Mouse (Mus musculus) left cerebral cortex, postnatal 10 days (tissue): Measurements from ENCODE around the gene Gm5592. TPM values are rescaled to one million over a fixed set of nuclear protein-coding genes. Genes with fewer than 3 reads are reported as not detected.
"Not testable (repeated sequence)": the region's sequence is repeated elsewhere in the genome, so short reads cannot be mapped to it uniquely, and the experiment has no call there.

ENCODE experiments used
- DNase-seq, 2 experiments: peaks; one replicate each; pipeline ENCODE4 v3.0.0; 2021 to 2022; ENCODE audit warnings: low spot score in 2 of 2, mixed read lengths in 1 of 2; ENCODE audit errors: extremely low spot score in 1 of 2
- intact Hi-C: fragments of 180-260 bp; cut with DNase I; formaldehyde crosslinking; loops from one replicate; pipeline ENCODE4 v1.15.1; 2025
- total RNA-seq, 2 experiments: library from RNA; stranded (reverse); gene quantifications; 2 replicates each; pipeline ENCODE4 v1.2.3; 2021

Gene Gm5592
- not detected for total RNA-seq

GRCm38 (mm10) chr7:41153541-41153940 lies at the start of gene Gm5592:
TSS of gene Gm5592 (plus strand) at chr7:41153841.
- DNase-seq, intact Hi-C loops: not testable (repeated sequence)

- DNase-seq, intact Hi-C loops: not testable (repeated sequence)
Observed at GRCm38 (mm10) chr7:41155806-41156205, 2.2 kb downstream of the Gm5592 start.

GRCm38 (mm10) chr7:41157879-41158278 lies 4.2 kb downstream of the Gm5592 start:
- DNase-seq: peak in 1 of 2 experiments; percentile 15
- intact Hi-C loops: not testable (repeated sequence)

DNA sequence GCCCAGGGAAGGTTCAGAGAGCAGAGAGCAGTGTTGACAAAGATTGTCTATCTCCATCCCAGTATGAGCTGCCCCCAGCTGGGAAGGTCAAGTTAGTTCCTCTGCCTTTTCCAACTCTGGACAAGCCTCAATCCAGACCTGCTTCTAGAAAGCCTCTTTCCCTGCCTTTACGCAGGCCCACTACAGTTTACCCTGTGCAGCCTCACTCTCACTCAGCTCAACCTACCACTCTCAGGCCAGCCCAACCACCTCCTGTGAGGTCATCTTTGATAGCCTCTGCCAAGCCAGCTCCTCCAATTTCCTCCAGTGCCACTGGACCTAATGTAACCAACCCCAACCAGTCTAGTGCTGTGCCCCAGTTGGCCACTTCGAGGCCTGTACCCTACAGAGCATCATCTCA lies 4.9 kb downstream of the Gm5592 start:
- intact Hi-C loops: not testable (repeated sequence)

GRCm38 (mm10) chr7:41193671-41194070 lies 40.0 kb downstream of the Gm5592 start:
- intact Hi-C loops: no loop called here
- DNase-seq: no peak

More for the DNA sequence above, 4.9 kb downstream of the Gm5592 start:
- DNase-seq: peak in 1 of 2 experiments; percentile 11

Other genes starting within 250 kb of the Gm5592 start
- not detected for gene 4930433I11Rik, start 166.3 kb upstream of the Gm5592 start, total RNA-seq
- gene Gm4884, start 121.1 kb upstream of the Gm5592 start, total RNA-seq: not detected
- gene AI987944, start 239.5 kb downstream of the Gm5592 start, total RNA-seq: 1 to 10 TPM; 9.0 to 9.3 TPM